Mouse (Mus musculus) neural tube, embryonic 15.5 days (tissue): ENCODE results near the gene March2. TPM values are rescaled to one million over a fixed set of nuclear protein-coding genes. Genes with fewer than 3 reads are reported as not detected.

ENCODE experiments used
- ATAC-seq: fragments of 200-750 bp; cut with Nextera tagmentation; 2 replicates; pipeline ENCODE4 v1.8.0; 2017; ENCODE audit warnings: mild to moderate bottlenecking, moderate TSS enrichment, moderate library complexity; ENCODE audit not compliant: low FRiP score
- H3K27ac ChIP-seq: fragments of 300-500 bp; sonication (generic); replicated peaks from 2 replicates; pipeline ENCODE4 v1.5.1; 2015; ENCODE audit warnings: mild to moderate bottlenecking, inconsistent platforms
- H3K27me3 ChIP-seq: fragments of 300-500 bp; sonication (generic); replicated peaks from 2 replicates; pipeline ENCODE4 v1.6.1; 2015; ENCODE audit warnings: inconsistent platforms
- H3K36me3 ChIP-seq: fragments of 300-500 bp; sonication (generic); 2 replicates; pipeline ENCODE4 v1.6.1; 2015; ENCODE audit warnings: inconsistent platforms
- H3K4me1 ChIP-seq: fragments of 300-500 bp; sonication (generic); 2 replicates; pipeline ENCODE4 v1.6.1; 2015; ENCODE audit warnings: inconsistent platforms
- H3K4me2 ChIP-seq: fragments of 300-500 bp; sonication (generic); 2 replicates; pipeline ENCODE4 v1.6.1; 2015; ENCODE audit warnings: inconsistent platforms, mild to moderate bottlenecking, moderate library complexity
- H3K4me3 ChIP-seq: fragments of 300-500 bp; sonication (generic); replicated peaks from 2 replicates; pipeline ENCODE4 v1.5.1; 2015; ENCODE audit warnings: mild to moderate bottlenecking, inconsistent platforms
- H3K9ac ChIP-seq: fragments of 300-500 bp; sonication (generic); replicated peaks from 2 replicates; pipeline ENCODE4 v1.6.1; 2015; ENCODE audit warnings: mild to moderate bottlenecking, inconsistent platforms
- H3K9me3 ChIP-seq: fragments of 300-500 bp; sonication (generic); replicated peaks from 2 replicates; pipeline ENCODE4 v1.6.1; 2016; ENCODE audit warnings: inconsistent platforms
- WGBS: fragments of 180-500 bp; shearing (Covaris S2); methylation state at CpG from one replicate; pipeline ENCODE4 v1.1.7; 2015; ENCODE audit warnings: mixed read lengths; 5-methylcytosine and 5-hydroxymethylcytosine counted together
- polyA plus RNA-seq: library from polyadenylated mRNA; unstranded; fragments of >200 nt; fragmentation: Nextera tagmentation; extraction: Ambion mirVana; gene quantifications from 2 replicates; pipeline ENCODE4 v1.2.1, GENCODE M21; 2015

Gene March2
- polyA plus RNA-seq = 77.4 and 81.5 TPM in 2 replicates

DNA sequence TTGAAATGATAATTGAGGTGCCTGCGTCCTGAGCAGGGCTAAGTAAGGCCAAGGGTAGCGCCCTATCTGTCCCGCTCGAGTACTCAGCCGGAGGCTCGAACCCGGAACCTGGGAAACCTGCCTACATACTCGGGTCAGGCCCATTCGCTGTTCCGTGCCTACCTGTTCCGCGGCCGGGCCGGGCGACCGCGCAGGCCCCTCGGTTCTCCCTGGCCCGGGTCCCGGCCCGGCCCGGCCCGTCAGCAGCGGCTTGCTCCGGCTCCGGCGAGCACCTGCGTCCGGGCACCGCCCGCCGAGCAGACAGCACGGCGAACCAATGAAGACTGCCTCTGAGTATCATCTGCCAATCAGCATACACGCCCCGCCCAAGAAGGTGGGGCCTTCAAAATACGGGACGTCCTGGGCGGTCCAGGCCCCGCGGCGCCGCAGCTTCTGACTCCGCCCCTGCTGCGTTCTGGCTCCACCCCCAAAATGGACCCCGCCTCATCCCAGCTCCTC, at the start of gene March2:
Gene March2, minus strand, starts transcription at position 287 of the 498 bp plus-strand sequence.
- Histone ChIP-seq H3K36me3 (no peaks in the 10 kb centered on the region; the same call in 1 of the 2 replicates), H3K27me3 (no peaks in the 10 kb centered on the region), H3K9me3 (no peaks in the 10 kb centered on the region), H3K9ac (peak within 1 kb of the TSS; percentile 67), H3K4me3 (peak within 1 kb of the TSS; percentile 68), H3K4me1 (peaks cover 14% of the 10 kb centered on the region), H3K4me2 (peak within 1 kb of the TSS; percentile 79), H3K27ac (peak within 1 kb of the TSS; percentile 38)
- ATAC-seq = peak; percentile 100
- 0% methylated on average over 45 of the region's 46 CpGs for WGBS

DNA sequence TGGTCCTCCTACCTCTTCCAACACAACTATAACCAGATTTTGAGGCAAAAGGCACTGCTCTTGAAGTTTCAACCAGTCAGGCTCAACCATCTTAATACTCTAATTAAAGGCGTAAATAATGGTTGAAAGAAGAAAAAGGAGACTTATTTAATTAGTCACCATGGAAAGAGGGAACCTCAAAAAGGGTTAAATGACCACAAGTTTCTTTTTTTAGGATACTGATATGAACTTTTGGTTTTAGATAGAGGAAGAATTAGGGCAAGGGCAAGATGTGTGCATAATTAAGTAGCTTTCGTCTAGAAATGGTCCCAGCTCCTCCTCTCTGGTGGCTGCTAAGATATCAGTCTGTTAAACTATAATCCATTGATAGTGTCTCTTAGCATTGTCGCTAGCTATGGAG, 47.9 kb upstream of the March2 start:
- no peak overlapping the region for H3K9ac ChIP-seq
- no peak for ATAC-seq
- H3K4me1 ChIP-seq = no peaks in the 10 kb centered on the region
- no peak overlapping the region for H3K27ac ChIP-seq
- H3K4me3 ChIP-seq = no peak overlapping the region
- no peaks in the 10 kb centered on the region; the same call in 1 of the 2 replicates for H3K27me3 ChIP-seq
- H3K4me2 ChIP-seq = no peak overlapping the region
- H3K36me3 ChIP-seq = no peaks in the 10 kb centered on the region
- H3K9me3 ChIP-seq = no peaks in the 10 kb centered on the region
- WGBS = 83% methylated on average over 3 of the region's 3 CpGs

DNA sequence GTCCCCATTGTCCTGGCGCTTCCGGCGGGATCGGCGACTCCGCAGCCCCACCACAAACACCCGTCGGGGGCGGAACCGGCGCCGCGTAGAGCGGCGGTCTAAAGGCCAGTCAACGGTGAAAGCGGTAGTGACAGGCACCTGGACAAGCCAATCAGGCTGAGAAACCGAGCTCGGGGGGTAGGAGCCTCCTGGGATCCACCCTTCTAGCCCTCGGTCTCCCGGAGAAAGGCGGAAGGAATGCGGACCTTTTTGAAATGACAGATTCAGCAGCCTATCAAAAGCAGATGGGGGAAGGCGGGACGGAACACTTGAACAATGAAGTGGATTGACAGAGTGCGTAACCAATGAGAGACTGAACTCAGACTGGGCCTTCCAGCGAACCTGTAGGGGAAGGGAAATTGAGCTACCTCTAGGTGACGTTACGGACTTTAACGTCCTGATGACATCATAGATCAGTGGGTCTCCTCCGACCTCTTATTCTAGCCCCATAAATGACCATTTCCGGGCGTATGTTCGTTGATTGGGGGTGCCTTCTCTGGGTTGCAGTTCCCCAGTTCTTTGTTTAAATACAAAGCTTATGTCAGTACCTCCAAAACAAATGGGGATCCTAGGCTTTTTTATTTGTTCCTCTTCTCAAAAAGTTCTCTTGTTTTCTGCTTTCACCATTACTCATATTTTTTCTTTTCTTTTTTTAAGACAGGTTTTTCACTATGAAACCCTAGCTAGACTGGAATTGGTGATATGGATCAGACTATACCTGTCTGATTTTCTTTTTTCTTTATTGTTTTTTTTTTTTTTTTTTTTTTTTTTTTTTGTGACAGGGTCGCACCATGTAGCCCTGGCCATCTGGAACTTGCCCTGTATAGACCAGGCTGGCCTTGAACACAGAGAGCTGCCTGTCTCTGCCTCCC, 42.0 kb upstream of the March2 start, which contains the start of gene Rab11b:
Gene Rab11b, minus strand, starts transcription at position 276 of the 911 bp plus-strand sequence.
- peak within 1 kb of the TSS; percentile 82 for H3K4me2 ChIP-seq
- ATAC-seq = peak; percentile 99
- H3K4me3 ChIP-seq = peak within 1 kb of the TSS; percentile 67
- 2% methylated on average over 35 of the region's 35 CpGs for WGBS
- peak within 1 kb of the TSS; percentile 98 for H3K27ac ChIP-seq
- H3K9me3 ChIP-seq = no peaks in the 10 kb centered on the region
- H3K9ac ChIP-seq = peak within 1 kb of the TSS; percentile 98
- H3K27me3 ChIP-seq = no peaks in the 10 kb centered on the region
- H3K36me3 ChIP-seq = no peaks in the 10 kb centered on the region
- peaks cover 43% of the 10 kb centered on the region for H3K4me1 ChIP-seq

DNA sequence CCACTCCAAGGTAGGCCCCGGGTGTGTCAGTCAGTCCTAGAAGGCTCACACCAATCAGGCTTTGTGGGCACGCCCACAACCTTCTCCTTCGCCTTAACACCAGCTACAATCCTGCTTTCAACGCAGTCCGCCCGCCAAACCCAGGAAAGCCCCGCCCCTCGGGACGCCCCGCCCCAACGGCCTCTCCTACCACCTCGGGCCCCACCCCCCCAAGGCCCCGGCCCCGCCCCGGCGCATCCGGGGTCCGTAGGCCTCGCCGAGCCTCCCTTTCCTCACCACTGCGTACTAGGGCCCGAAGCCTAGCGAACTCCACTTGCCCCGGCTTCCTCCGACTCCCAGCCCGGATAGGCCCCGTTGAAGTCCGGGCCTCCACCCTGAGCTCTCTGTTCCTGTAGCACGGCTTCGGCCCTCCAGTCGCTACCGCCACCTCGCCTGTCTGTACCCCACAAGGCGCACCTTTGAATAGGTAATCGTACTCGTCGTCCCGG, 41.3 kb upstream of the March2 start:
- H3K4me2 ChIP-seq = peak overlapping the region; percentile 82
- under 1% methylated on average over 31 of the region's 38 CpGs for WGBS
- peak overlapping the region; percentile 98 for H3K27ac ChIP-seq
- no peaks in the 10 kb centered on the region for H3K9me3 ChIP-seq
- peak; percentile 85 for ATAC-seq
- H3K27me3 ChIP-seq = no peaks in the 10 kb centered on the region
- no peaks in the 10 kb centered on the region for H3K36me3 ChIP-seq
- H3K4me1 ChIP-seq = peaks cover 49% of the 10 kb centered on the region
- H3K9ac ChIP-seq = peak overlapping the region; percentile 98
- peak overlapping the region; percentile 67 for H3K4me3 ChIP-seq

DNA sequence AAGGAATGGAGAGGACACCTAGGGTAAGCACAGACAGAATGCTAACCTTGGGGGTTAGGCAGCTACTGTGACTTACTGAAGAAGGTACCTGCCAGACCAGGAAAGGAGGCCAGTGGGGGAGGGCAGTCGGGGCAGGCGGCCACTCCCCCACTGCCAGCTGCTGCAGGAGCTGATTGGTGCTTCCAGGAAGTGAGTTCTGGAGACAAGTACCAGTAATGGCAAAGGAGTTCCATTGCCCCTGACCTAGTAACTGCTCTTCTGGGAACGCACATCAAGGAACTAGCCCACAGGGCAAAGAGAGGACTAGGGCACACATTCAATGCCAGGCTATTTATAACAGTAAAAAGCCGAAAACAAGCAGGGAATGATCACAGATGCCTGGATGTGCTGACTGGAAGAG, 38.8 kb upstream of the March2 start:
- H3K4me1 ChIP-seq = peaks cover 71% of the 10 kb centered on the region
- H3K27ac ChIP-seq = 0 out of 2 replicates have a peak overlapping the region, but pooled peaks have one; percentile 13
- ATAC-seq = no peak

DNA sequence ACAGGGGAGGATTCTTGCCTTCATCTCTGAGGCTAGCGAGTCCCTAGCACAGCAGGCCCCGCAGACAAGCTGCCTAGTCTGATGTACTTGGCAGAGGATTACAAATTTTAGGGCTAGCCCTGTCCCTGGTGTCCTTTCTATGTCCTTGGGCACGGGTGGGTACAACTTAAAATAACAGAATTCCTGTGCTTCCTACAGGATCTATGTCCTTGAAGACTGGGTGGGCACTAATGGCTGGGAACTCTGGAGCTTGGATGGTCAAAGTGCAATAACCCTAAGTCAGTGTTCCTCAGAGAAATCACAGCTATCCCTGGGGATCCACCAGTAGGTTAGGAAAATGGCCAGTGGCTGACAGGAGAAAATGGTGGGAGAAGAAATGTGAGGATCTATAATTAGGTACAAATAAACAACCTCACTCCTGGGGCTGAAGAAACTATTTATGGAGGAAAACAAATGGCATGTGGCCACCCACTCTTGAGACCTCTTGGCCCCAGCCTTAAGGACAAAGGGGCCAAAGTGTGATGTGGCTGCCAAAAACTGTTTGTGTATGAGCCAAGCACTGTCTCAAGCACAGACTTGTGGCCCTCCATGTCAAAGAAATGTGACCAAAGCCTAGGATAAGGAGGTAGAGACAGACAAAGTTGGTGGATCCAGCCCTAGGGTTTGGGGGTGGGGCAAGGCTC, 37.8 kb upstream of the March2 start:
- no peaks in the 10 kb centered on the region for H3K9me3 ChIP-seq
- H3K27ac ChIP-seq = peak overlapping the region; percentile 48
- 81% methylated on average over 3 of the region's 3 CpGs for WGBS
- H3K27me3 ChIP-seq = no peaks in the 10 kb centered on the region
- no peak overlapping the region for H3K9ac ChIP-seq
- no peak overlapping the region; the same call in 1 of the 2 replicates for H3K4me2 ChIP-seq
- peaks cover 71% of the 10 kb centered on the region for H3K4me1 ChIP-seq
- no peak overlapping the region for H3K4me3 ChIP-seq
- no peaks in the 10 kb centered on the region for H3K36me3 ChIP-seq
- no peak for ATAC-seq

More for the DNA sequence above, 38.8 kb upstream of the March2 start:
- Histone ChIP-seq H3K36me3 (no peaks in the 10 kb centered on the region), H3K9me3 (no peaks in the 10 kb centered on the region), H3K4me3 (no peak overlapping the region), H3K27me3 (no peaks in the 10 kb centered on the region), H3K4me2 (peak overlapping the region; percentile 17), H3K9ac (0 out of 2 replicates have a peak overlapping the region, but pooled peaks have one; percentile 15)
- WGBS = 57% methylated on average over 4 of the region's 4 CpGs

DNA sequence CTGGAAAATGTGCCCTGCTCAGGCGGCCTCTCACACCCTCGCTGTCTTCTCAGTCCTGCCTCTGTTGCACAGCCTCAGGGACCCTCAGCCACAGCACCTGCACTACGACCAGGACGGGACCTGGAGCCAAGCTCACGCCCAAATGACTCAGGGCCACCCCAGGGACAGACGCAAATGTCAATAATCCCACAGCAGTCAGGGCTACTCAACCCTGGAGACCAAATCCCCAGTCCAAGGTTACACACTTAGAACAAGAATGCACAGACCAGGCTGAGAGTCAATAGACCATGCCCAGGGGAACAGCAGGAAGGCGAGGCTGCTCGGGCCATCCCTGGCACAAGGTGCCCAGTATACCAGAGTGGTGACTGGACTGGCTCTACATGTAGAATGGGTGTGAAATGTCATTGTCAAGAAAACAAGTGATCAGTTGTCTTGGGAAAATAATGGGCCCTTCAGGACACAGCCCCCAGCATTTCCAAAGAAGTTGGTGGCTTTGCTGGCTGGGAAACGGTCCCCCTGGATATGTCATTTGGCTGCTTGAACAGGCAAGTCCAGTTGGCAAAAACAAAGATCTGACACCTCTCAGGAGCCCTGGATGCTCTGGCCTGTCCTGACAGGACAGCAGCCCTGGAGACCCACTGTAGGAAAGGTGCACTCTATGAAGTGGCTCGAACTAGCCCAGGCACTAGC, 37.1 kb upstream of the March2 start:
- H3K4me2 ChIP-seq = no peak overlapping the region
- H3K4me1 ChIP-seq = peaks cover 68% of the 10 kb centered on the region
- H3K9me3 ChIP-seq = no peaks in the 10 kb centered on the region
- H3K27ac ChIP-seq = peak overlapping the region; percentile 48; the same call in 1 of the 2 replicates
- ATAC-seq = no peak
- H3K27me3 ChIP-seq = no peaks in the 10 kb centered on the region
- H3K9ac ChIP-seq = no peak overlapping the region
- 74% methylated on average over 10 of the region's 10 CpGs for WGBS
- H3K4me3 ChIP-seq = no peak overlapping the region
- no peaks in the 10 kb centered on the region for H3K36me3 ChIP-seq

DNA sequence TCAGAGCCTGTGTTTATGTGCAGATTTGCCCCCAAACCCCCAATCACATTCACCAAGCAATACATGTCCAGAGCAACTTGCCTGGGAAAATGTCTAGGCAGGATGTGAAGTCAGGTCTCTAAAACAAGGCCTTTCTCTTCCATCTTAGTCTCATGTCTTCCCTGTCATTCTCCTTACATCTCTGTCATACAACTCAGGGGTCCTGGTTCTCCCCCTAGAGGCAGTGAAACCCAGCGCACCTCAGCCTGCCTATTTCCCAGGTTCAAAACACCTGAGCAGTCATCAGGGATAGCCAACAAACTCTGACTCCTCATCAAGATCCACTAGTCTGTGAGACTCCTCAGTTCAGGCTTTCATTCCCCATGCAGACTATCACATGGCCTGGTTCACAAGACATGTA, 36.2 kb upstream of the March2 start:
- 76% methylated on average over 1 of the region's 1 CpGs for WGBS
- no peaks in the 10 kb centered on the region for H3K27me3 ChIP-seq
- H3K36me3 ChIP-seq = peaks cover 8% of the 10 kb centered on the region
- ATAC-seq = no peak
- H3K4me2 ChIP-seq = no peak overlapping the region
- H3K9ac ChIP-seq = no peak overlapping the region
- H3K4me3 ChIP-seq = no peak overlapping the region
- H3K27ac ChIP-seq = no peak overlapping the region
- peaks cover 68% of the 10 kb centered on the region for H3K4me1 ChIP-seq
- no peaks in the 10 kb centered on the region for H3K9me3 ChIP-seq

DNA sequence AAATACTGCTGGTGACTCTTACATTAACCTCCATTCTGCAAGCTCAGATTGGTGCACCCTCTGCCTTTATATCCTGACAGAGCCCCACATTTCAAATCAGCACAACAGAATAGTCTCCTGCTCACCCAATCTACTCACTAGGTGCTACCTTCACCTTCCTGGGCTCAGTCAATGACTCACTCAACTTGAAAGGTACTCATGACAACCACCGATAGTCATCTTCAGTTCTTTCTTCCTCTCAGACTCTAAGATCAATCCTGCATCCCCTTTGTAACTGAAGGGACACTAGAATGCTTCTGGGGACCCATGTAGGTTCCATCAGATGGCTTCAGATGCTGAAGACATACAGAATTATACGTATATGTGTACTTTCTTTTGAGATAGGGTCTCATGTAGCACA, 33.8 kb upstream of the March2 start:
- Histone ChIP-seq H3K36me3 (peaks cover 29% of the 10 kb centered on the region), H3K4me3 (no peak overlapping the region), H3K9ac (no peak overlapping the region), H3K27ac (no peak overlapping the region), H3K4me1 (peaks cover 46% of the 10 kb centered on the region), H3K9me3 (no peaks in the 10 kb centered on the region), H3K27me3 (no peaks in the 10 kb centered on the region), H3K4me2 (no peak overlapping the region)
- no peak for ATAC-seq
- 98% methylated on average over 2 of the region's 2 CpGs for WGBS

DNA sequence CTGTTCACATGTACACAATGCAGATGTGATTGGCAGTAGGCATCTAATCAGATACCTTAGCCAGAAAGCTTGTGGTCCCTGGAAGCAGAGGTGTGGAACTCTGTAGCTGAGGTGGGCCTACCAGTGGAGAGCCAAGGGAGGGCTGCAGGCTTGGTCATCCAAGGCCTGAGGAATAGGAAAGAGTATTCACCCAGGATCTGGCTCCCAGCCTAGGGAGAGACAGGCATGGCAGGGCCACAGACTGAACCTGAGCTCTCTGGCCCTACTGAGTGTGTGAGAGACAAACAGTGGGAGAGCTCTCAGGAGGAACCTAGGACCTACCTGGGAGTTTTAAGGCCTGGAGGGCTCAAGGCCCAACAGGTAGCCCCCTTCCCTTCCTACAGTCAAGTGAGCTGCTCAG, 32.7 kb upstream of the March2 start:
- ATAC-seq = no peak

DNA sequence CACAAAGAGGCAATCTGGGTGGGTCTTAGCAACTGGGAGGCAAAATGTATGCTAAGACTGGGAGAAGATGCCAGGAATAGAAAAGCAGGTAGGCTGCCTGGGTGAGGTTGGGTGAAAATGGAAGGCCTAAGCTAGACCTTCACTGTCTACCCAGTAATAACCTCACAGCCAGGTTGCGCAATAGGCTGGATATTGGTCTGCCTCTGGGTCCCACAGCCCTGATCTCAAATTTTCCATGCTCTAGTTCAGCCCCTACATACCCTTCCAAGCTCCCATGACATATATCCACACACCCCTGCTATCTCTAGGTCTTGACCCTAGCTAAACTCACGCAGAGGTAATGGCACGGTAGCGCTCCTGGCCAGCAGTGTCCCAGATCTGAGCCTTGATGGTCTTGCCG, 31.0 kb upstream of the March2 start:
- H3K4me3 ChIP-seq = no peak overlapping the region
- H3K9me3 ChIP-seq = no peaks in the 10 kb centered on the region
- H3K4me1 ChIP-seq = peaks cover 18% of the 10 kb centered on the region
- no peak overlapping the region for H3K27ac ChIP-seq
- no peaks in the 10 kb centered on the region for H3K27me3 ChIP-seq
- H3K9ac ChIP-seq = no peak overlapping the region
- H3K36me3 ChIP-seq = peaks cover 45% of the 10 kb centered on the region
- no peak for ATAC-seq
- WGBS = 95% methylated on average over 5 of the region's 5 CpGs
- no peak overlapping the region for H3K4me2 ChIP-seq

More for the DNA sequence above, 32.7 kb upstream of the March2 start:
- no peak overlapping the region for H3K27ac ChIP-seq
- H3K9me3 ChIP-seq = no peaks in the 10 kb centered on the region
- H3K9ac ChIP-seq = no peak overlapping the region
- no peak overlapping the region for H3K4me2 ChIP-seq
- no peaks in the 10 kb centered on the region for H3K27me3 ChIP-seq
- peaks cover 32% of the 10 kb centered on the region for H3K36me3 ChIP-seq
- H3K4me1 ChIP-seq = peaks cover 34% of the 10 kb centered on the region
- H3K4me3 ChIP-seq = no peak overlapping the region
